Mouse (Mus musculus): ENCODE data around the gene Fcrla.

Fcrla gene

DNA sequence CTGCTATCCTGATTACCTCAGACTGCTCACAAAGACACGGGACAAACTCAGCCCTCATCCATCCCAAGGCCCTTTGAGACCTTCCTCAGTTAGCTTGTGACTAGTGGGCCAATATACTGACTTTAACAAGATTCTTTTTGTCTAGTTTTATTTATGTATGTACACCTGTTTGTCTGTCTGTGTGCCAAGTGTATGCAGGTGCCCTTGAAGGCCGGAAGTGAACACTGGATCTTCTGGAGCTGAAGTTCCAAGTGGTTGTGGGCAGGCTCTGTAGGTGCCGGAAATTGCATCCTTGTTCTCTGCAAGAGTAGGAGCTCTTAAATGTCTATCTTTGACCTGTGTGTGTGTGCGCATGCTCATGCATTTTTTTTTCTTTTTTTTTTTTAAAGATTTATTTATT is 1.9 kb upstream of the Fcrla start:
- in situ Hi-C loops (cut with MboI, MseI): no loop called here

DNA sequence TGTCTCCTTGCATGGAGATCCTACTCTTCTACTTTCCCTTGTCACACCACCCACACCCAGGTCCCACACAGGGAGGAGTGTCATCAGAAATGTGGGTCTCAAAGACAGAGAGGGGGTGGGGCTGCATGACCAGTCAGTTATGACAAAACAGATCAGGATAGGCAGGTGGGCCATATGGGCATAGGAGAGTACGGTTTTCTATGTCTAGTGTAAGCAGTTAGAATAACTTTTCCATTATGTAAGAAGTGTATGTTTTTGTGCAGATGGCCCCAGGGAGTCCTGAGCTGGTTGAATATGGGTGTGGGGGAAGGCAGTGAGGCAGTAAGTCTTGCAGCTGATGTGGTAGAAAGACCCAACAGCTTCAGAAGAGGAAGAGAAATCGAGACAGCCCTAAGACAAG is 1.1 kb upstream of the Fcrla start:
- in situ Hi-C loops (cut with MboI, MseI): no loop called here

DNA sequence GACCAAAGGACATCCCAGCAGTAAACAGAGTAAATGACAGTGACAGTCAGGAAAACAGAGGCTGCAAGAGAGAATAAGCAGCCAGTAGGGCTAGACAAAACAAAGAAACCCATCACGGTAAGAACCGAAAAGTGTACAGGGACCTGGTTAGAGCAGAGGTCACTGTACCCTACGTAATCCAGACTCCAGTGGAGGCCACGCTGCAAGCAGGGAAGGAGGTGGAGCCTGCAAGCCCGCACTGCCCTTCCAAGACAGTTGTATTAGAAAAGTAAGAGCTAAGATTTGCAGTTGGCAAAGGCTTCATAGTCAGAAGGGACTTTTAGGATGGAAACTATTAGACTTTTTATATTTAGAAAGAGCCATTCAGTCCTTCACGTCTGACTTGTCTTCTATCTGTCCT is 442 bp downstream of the Fcrla start:
- in situ Hi-C loops (cut with MboI, MseI): no loop called here

DNA sequence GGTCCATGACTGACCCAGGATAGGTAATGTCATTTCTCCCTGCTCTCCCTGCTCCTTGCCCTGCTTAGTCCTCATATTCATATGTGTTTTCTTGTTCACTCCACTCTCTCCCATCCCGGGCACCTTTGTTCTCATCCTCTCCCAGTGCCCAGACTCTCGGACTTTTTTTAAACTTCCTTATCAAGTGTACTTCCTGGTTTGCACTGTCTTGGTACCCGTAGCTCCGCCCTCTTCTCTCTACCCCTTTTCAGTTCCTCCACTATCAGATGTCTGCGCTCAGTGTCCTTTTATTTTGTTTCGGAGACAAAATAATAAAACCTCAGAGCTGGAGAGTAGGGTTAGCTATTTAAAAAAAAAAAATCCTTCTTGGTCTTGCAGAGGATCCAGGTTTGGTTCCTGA is 2.9 kb downstream of the Fcrla start:
- in situ Hi-C loops (cut with MboI, MseI): no loop called here

DNA sequence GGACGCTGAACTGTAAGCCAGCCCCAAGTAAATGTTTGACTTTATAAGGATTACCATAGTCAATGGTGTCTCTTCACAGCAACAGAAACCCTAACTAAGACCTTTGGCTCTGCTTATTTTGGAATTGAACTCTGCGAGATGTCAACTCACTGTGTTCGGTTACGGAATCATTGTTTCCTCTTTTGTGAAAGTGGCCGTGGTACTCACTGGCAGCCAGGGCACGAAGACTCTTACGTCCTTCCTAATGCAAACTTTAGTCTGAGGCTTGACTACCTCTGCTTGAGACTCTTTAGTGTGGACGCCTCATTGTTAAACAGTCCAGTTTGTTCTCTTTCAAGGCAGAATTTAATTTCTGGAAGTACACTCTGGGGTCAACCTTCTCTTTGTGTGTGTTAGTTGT is 8.1 kb downstream of the Fcrla start:
- in situ Hi-C loops (cut with MboI, MseI): no loop called here

DNA sequence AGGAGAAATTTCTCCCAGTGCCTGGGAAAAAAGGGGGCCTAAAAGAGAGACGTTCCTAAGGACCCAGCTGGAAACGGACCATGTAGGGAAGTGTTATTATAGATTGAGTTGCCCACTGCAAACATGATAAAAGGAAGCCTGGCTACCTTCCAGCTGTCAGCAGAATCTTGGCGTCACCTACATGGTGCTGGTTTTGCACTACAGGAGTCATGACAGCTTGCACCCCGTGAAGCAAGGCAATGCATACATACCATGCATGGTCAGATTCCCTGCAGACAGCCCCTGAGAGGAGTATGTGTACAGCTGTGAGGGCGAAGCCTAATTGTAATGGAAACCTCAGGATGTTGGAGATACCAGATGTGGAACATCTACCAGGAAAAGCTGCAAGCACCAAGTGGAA is 11.7 kb downstream of the Fcrla start:
- in situ Hi-C loops (cut with MboI, MseI): no loop called here

DNA sequence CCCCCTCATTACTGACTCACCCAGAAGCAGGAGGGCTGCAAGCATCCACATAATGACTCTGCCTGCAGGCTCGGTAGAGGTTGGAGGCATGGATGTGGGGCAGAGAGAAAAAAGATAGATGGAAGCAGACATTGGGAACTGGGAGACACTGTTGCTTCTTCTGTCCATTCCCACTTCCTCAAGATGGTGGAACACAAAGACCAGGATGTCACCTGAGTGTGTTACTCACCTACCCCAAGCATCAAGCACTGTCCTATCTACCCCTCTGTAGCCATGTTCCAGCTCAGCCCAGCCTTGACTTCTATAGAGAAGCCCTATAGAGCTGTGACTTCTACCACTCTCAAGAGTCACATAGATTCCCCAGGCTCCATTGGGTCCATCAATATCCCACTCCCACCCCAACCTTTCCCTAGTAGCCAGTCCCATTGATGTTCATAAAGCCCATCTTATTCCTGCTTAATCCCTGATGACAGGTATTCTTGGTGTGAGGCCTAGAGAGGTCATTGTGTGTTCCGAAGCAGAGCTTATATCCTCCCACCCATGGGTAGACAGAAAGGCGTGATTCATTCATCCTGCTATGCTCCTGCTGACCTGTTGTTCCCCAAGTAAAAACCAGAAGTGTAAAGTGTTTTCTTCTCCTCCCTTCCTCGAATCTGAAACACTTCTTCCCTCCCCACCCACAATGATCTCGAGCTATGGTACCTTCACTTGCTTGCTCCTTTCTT is 14.3 kb downstream of the Fcrla start, which contains the start of gene Fcrlb:
Gene Fcrlb (minus strand): TSS at position 51 of the 725 bp plus-strand sequence.
- in situ Hi-C loops (cut with MboI, MseI): no loop called here

DNA sequence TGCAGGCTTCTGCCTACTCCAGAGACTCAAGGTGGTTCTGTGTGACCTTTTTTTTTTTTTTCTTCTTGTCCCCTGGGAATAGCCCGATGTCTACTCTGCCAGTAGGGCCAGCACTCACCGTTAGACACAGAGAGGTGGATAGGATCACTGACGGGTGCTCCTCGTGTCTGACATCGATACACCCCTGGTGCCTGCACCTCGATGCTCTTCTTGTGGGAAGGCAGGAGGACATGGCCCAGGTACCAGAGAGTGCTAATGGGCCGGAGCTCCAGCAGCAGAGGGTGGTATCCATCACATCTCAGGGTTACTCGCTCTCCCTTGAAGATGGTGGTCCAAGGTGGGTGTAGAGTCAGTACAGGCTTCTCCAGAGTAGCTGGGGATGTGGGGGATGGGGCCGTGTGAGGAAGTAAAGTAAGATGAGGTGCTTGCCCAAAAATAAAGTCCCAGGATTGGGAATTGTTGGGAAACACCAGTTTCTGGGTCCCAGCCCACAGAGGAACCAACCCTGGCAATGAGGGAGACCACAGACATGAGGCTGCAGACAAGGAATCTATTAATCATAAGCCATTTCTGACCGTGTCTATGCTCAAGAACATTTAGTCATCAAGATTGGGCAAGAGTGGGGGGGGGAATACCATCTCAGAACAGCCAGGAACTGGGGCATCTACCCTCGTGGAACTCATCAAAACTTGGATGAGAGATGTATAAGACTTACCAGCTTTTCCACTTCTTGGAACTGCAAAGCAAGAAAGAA is 15.3 kb downstream of the Fcrla start:
- in situ Hi-C loops (cut with MboI, MseI): no loop called here

DNA sequence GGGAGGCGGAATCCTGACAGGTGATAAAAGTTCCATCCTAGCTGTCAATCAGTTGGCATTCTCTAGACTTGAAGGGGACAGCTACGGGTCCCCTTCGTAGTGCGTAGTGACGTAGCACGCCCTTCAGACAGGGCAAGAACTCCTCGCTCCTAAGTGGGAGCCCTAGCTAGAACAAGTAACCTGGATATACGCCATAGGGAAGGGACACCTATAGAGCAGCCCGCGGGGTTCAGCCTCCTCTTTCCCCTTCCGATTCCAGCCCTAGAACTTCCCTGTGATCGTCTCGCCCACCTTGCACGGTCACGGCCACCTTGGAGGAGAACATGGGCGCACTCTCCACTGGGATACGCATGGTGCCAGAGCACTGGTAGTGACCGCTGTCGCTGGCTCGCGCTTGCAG is 19.0 kb downstream of the Fcrla start:
- in situ Hi-C loops (cut with MboI, MseI): no loop called here

DNA sequence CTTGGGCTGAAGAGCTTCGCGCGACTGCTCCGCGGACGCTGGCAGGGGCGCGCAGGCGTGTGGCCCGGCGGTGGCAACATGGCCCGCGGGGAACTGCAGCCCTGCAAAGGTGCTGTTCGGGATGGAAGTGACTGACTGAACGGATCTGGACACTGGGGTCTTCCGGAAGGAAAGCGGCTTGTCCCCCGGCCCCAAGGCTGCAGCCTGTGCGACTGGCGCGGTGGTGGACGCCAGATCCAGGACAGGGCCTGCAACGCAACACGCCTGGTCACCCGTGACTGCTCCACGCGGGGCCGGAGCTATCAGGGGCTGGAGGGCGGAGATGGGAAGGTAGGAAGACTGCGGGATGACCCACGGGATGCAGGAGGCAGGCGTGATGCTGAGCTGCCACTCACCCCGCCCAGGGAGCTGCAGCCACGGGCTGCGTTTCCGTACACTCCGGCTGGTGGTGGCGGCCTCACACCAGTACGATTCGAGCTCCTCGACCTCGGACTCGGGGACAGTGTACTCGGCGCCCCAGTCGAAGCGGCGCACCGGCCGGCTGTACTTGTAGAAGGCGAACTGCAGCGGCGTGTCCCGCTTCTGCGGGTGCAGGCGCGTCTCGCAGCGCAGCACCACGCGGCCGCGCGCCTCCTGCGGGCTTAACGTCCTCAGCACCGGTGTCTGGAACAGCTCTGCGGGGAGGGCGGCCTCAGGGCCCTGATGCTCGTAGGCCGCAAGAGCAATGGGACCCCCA is 19.8 kb downstream of the Fcrla start:
- in situ Hi-C loops (cut with MboI, MseI): no loop called here

DNA sequence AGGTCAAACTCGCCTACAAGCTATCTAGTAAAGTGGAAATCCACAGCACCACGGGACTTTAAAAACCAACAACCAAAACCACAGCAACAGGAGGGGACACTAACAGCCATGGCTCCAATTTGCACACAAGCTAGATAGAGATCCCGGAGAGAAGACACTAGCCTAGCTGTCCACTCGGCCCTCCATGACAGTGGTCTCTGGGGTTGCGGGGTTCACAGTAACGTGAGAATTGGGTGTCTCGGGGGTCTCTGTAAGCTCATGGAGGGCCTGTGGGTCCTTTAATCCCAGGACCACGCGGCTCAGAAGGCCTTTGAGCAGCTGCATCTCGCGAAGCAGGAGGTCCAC is 20.3 kb downstream of the Fcrla start:
- in situ Hi-C loops (cut with MboI, MseI): no loop called here

DNA sequence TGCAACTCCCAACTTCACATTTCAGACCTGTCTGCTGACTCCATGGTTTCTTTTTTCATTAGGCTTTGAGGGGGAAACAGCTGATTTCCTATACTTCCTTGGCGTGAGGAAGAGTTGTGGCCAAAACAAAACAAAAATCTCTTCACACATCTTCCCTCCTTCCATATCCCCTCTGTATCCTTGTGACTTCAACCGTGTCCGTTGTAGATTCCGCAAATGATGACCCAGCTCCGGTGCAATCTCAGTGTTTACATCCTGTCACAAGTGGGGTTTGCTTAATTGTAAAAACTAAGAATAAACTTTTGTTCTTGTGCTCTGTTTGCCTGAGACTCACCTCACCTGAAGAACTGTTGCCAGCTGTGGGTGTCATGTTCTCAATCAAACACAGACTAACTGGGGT is 23.9 kb downstream of the Fcrla start:
- in situ Hi-C loops (cut with MboI, MseI): loop anchor here (5.0 kb wide), 2 partner anchors 94 to 174 kb away; no protein-coding TSS in a partner anchor

DNA sequence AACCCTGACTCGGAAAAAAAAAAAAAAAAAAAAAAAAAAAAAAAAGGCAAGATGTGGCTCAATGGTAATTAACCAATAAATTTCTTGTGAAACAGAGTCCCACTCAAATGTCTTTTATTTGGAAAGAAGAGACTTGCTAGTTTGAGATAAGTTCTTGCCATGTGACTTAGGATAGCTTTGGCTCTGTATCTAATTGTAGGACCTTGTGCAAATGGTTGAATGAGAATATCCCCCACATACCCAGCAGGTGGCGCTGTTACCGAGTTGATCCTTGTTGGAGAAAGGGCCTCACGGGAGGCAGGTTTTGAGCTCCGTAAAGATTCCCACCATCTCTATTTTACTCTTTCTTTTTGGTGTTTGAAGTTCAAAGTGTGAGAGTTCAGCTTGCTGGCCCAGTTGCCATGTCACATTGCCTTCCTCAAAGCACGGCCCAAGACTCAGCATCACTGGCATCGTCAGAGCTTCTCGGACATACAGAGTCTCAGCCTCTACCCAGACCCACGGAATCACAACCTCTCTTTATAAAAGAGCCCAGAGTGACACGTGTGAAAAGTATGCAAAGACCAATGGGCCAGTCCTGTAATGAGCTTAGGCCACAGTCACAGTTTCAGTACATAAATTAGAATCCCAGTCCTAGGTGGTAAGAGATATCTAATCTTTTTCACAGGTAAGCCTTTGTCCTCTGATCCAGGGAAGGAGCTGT is 25.7 kb downstream of the Fcrla start:
- in situ Hi-C loops (cut with MboI, MseI): loop anchor here (5.0 kb wide), 2 partner anchors 96 to 176 kb away; no protein-coding TSS in a partner anchor

DNA sequence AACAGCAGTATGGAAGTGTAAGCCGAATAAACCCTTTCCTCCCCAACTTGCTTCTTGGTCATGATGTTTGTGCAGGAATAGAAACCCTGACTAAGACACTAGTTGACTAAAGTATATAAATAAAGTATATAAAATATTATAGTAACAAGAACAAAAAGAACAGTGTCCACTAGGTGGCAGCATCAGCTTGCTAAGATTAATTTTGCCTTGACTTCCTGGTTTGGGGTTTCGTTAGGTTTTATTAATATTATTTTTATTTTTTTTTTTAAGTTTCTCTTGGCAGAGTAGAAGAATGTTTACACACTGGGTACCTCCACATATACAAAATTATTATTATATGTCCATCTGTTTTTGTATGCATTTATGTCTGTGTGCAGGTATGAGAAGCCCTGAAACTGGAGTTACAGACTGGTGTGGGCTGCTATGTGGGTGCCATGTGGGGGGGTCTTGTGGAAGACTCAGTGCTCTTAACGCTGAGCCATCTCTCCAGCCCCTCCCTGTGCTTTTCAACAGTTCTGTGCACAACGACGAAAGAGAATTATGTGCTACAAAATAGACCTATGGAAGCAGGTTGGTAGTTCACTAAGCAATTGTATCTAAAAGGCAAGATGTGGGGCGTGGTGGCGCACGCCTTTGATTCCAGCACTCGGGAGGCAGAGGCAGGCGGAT is 26.4 kb downstream of the Fcrla start:
- in situ Hi-C loops (cut with MboI, MseI): loop anchor here (5.0 kb wide), 2 partner anchors 96 to 176 kb away; no protein-coding TSS in a partner anchor

DNA sequence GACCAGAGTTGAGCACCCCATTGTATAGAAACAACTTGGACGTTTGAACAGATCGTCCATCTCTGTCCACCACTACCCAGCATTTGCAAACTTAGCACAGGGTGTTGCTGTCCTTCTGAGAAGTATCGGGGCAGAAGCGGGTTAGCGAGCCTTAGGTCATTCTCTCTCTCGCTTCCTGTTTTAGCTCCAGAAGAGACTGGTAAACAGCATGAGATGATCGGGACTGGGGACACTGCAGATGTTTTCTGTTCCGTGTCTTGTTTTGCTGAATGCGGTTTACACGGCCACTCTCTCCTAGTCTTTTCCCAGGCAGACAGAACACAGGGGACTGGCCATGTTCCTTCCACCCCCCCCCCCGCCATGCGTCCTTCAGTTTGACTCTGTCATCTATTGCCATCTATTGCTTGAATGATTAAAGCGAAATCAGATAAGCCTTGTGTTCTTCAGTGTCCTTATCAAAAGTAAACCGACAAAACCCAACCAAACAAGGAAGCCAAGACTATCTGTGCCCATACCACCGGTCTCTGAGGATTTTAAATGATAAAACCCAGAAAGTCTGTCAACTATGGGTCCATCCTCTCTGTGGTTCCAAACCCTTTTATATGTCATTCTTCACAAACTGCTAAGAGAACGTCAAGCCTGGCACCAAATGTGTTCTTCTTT is 28.8 kb downstream of the Fcrla start:
- in situ Hi-C loops (cut with MboI, MseI): loop anchor here (5.0 to 25.0 kb wide), 2 partner anchors 94 to 364 kb away; partner anchors contain the start of genes Adamts4 (in 1 of the 2), B4galt3 (in 1 of the 2) and Ndufs2 (in 1 of the 2)

DNA sequence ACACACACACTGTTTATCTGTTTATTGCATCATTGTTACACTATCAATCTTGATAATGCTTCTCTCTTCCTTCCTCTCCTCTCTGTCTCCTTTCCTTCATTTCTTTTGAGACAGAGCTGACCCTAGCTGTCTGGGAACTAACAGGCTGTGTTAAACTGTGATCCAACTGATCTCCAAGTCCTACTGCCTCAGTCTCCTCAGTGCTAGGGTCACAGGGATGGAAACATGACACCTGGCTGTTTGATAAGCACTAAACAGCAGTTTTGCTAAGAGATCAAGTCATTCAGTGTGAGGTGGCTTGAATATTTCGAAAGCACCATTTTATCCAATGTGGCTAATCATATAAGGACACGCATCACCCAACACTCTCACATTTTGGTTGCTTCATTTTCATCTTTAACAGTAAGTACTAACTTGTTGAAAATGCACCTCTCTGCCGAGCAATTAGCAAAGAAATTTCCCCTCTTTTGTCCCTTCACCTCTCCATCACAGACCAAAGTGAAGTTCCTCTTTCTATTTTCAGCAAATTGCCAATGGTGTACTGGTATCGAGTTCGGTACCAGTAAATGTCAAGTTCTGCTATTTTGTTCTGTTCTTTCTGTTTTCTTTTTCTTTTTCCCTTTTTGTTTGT is 30.6 kb downstream of the Fcrla start:
- in situ Hi-C loops (cut with MboI, MseI): loop anchor here (5.0 to 25.0 kb wide), 2 partner anchors 96 to 366 kb away; partner anchors contain the start of genes Adamts4 (in 1 of the 2), B4galt3 (in 1 of the 2) and Ndufs2 (in 1 of the 2)

DNA sequence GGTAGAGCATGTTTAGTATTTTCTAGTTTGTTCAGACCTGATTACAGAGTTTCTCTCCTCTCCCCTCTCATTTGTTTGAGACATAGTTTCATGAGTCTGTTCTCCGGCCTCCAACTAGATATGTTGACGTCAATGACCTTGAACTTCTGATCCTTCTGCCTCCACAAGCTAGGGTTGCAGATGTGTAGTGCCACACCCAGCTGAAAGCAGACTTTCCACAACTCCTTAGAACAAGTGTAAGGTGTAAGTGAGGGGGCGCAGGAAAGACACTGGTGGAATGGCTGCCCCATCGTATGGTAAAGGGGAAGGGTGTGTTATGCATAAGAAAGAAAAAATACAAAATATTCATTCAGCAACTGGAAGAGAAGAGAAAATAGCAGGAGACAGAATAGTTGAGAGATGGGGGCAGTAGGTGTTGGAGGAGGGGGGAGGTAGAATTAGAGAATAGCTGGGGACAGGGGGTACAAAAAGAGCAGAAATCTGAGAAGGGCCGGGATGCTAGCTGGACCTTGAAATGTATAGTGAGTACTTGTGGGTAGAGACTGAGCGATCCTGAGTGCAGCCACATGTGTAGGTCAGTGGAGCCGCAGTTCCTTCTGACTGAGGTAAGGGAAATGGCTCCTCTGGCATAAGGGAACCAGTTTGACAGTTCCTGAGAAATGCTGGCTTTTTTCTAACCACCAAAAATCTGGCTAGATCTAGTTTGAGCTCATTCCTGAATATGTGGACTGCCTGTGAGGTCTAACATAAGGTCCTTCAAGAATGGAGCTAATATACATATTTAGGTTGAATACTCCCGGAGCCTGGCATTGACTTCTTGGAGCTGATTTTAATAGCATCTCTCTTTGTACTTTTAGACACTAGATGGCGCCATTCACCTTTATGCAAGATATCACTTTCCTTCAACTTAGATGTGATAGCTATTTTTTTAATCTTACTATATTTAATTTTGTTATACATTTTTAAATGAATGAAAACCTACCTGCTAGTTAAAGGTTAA is 32.5 kb downstream of the Fcrla start:
- in situ Hi-C loops (cut with MboI, MseI): loop anchor here (5.0 to 25.0 kb wide), 2 partner anchors 97 to 367 kb away; partner anchors contain the start of genes Adamts4 (in 1 of the 2), B4galt3 (in 1 of the 2) and Ndufs2 (in 1 of the 2)

DNA sequence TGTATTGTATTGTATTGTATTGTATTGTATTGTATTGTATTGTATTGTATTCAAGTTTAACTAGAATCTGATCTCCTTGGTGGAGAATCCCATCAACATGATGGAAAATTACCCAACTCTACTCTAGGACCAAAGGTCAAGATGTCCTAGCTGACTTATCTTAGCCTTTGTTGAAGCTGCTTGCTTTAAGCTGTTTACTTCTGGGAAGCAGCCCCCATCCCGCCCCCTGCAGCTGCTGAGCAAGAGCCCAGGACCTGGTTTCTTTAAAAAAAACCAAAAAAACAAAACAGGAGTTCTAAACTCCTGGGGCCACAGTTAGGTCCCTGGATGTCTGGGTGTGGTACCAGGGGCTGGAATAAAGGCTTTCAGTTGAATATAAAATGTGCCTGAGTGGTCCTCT is 35.1 kb downstream of the Fcrla start:
- in situ Hi-C loops (cut with MboI, MseI): loop anchor here in 1 of 2 experiments (25.0 kb wide), 1 partner anchor 370 kb away; the partner anchor contains the start of genes Adamts4, B4galt3 and Ndufs2

Data from T-helper 17 cell (primary cell).